In genomic region chr1:97614531-97615462, GRCm38 (mm10) we compare ENCODE assay signal across 31 mouse cellular contexts. TPM values are rescaled to one million over a fixed set of nuclear protein-coding genes. Genes with fewer than 3 reads are reported as not detected.
DNase-seq lines count a peak whose midpoint lies in the region; ATAC-seq and TF ChIP-seq lines count a peak whose summit lies in the region.
"Had no signal": no experiment of that assay in that cellular context is flagged by ENCODE, and none has a peak within 500 bp of the region (broad histone marks: within the 10 kb centered on the region; RNA-seq: fewer than 3 reads in every experiment).

No protein-coding gene starts in this region.

- ATAC-seq in forebrain, postnatal 0 days = peak; percentile 20; the same call in 1 of the 2 replicates
- ATAC-seq in forebrain, embryonic 12.5 days (ENCODE audit: low FRiP score) = no peak
- ATAC-seq in megakaryocyte progenitor cell, adult 5-6 weeks (replicated peaks; ENCODE audit: poor library complexity) = no peak
- ATAC-seq in midbrain, embryonic 15.5 days (replicated peaks) = no peak
- ATAC-seq: inflammation-experienced regulatory T-cells, adult 6 months; Patski had no signal

- H3K27ac ChIP-seq in forebrain, postnatal 0 days (ENCODE audit: low read depth, low read length) = no peak overlapping the region
- H3K27ac ChIP-seq in forebrain, embryonic 12.5 days = no peak overlapping the region
- peak overlapping the region; percentile 82 for H3K27ac ChIP-seq in left cerebral cortex, adult 2 months
- peak overlapping the region; percentile 73; the same call in 1 of the 2 replicates for H3K27ac ChIP-seq in olfactory bulb, adult 2 months (ENCODE audit: insufficient read depth, low read depth, low read length)
- H3K27ac ChIP-seq in midbrain, embryonic 15.5 days = no peak overlapping the region
- H3K27ac ChIP-seq: embryonic facial prominence, embryonic 12.5 days; hindbrain, embryonic 15.5 days; liver, embryonic 15.5 days; midbrain, embryonic 12.5 days; neural tube, embryonic 12.5 days; stomach, postnatal 0 days had no signal

- no peaks in the 10 kb centered on the region for H3K4me1 ChIP-seq in forebrain, postnatal 0 days (ENCODE audit: insufficient read depth)
- peaks cover 9% of the 10 kb centered on the region for H3K4me1 ChIP-seq in forebrain, embryonic 12.5 days
- peaks cover 8% of the 10 kb centered on the region for H3K4me1 ChIP-seq in olfactory bulb, adult 2 months (ENCODE audit: control insufficient read depth, insufficient read depth, low read length)
- 0 out of 2 replicates have a peak, but pooled peaks cover 2% of the 10 kb centered on the region for H3K4me1 ChIP-seq in midbrain, embryonic 15.5 days
- H3K4me1 ChIP-seq: embryonic facial prominence, embryonic 12.5 days; heart, embryonic 12.5 days; hindbrain, embryonic 15.5 days; liver, embryonic 15.5 days; megakaryocyte, embryonic 14.5 days; neural tube, embryonic 12.5 days had no signal

- no peak for TF ChIP-seq CTCF in forebrain, postnatal 0 days (IDR thresholded peaks at IDR 0.05; ENCODE audit: low read depth)
- no peak for TF ChIP-seq CTCF in left cerebral cortex, adult 2 months (IDR thresholded peaks at IDR 0.05)
- no peak for TF ChIP-seq CTCF in olfactory bulb, adult 2 months (IDR thresholded peaks at IDR 0.05; ENCODE audit: insufficient read depth, low read depth, low read length)

- DNase-seq in forebrain, postnatal 0 days = no peak
- no peak for DNase-seq in left cerebral cortex, adult 2 months (ENCODE audit: extremely low spot score in 1 of 2, low spot score in 2 of 2)
- DNase-seq in left cerebral cortex, adult 11 months (ENCODE audit: low spot score) = no peak
- DNase-seq in kidney, postnatal 10 days = peak; percentile 21
- DNase-seq: adrenal gland, postnatal 10 days; cerebellum, adult 11-12 months; cerebellum, adult 9-11 months; embryo, embryonic 11 days; gastrocnemius, postnatal 25 days; heart, adult 18-20 months; layer of hippocampus, postnatal 36 days; liver; lung, postnatal 36 days; right cerebral cortex, postnatal 4 days; thymus, adult 2 months; thymus, postnatal 36 days had no signal

- no peak overlapping the region for H3K9ac ChIP-seq in forebrain, postnatal 0 days
- H3K9ac ChIP-seq in forebrain, embryonic 12.5 days = no peak overlapping the region
- H3K9ac ChIP-seq in midbrain, embryonic 15.5 days = no peak overlapping the region
- H3K9ac ChIP-seq: embryonic facial prominence, embryonic 12.5 days; heart, embryonic 12.5 days; hindbrain, embryonic 15.5 days; liver, embryonic 15.5 days; midbrain, embryonic 12.5 days; neural tube, embryonic 12.5 days had no signal

- no peak overlapping the region for H3K4me3 ChIP-seq in forebrain, postnatal 0 days (ENCODE audit: low read depth, low read length)
- H3K4me3 ChIP-seq in forebrain, embryonic 12.5 days (replicated peaks) = no peak overlapping the region
- H3K4me3 ChIP-seq in left cerebral cortex, adult 2 months = no peak overlapping the region
- H3K4me3 ChIP-seq in olfactory bulb, adult 2 months (ENCODE audit: insufficient read depth, low read depth, low read length) = no peak overlapping the region
- H3K4me3 ChIP-seq in midbrain, embryonic 15.5 days = no peak overlapping the region
- H3K4me3 ChIP-seq: embryonic facial prominence, embryonic 12.5 days; heart, embryonic 12.5 days; hindbrain, embryonic 15.5 days; liver, embryonic 15.5 days; megakaryocyte, embryonic 14.5 days; midbrain, embryonic 12.5 days; neural tube, embryonic 12.5 days had no signal

- no peak for TF ChIP-seq POLR2A in olfactory bulb, adult 2 months (IDR thresholded peaks at IDR 0.05; ENCODE audit: insufficient read depth, low read depth, low read length)

- no peaks in the 10 kb centered on the region for H3K27me3 ChIP-seq in forebrain, postnatal 0 days (ENCODE audit: insufficient read depth, low read length)
- no peaks in the 10 kb centered on the region for H3K27me3 ChIP-seq in forebrain, embryonic 12.5 days
- no peaks in the 10 kb centered on the region for H3K27me3 ChIP-seq in midbrain, embryonic 15.5 days (replicated peaks)
- H3K27me3 ChIP-seq: heart, embryonic 12.5 days; hindbrain, embryonic 15.5 days; liver, embryonic 15.5 days; megakaryocyte, embryonic 14.5 days; midbrain, embryonic 12.5 days; neural tube, embryonic 12.5 days; Patski had no signal

- H3K36me3 ChIP-seq in forebrain, postnatal 0 days (ENCODE audit: insufficient read depth) = no peaks in the 10 kb centered on the region
- no peaks in the 10 kb centered on the region for H3K36me3 ChIP-seq in forebrain, embryonic 12.5 days (replicated peaks)
- no peaks in the 10 kb centered on the region for H3K36me3 ChIP-seq in midbrain, embryonic 15.5 days (replicated peaks)
- H3K36me3 ChIP-seq: embryonic facial prominence, embryonic 12.5 days; G1E; heart, embryonic 12.5 days; hindbrain, embryonic 15.5 days; liver, embryonic 15.5 days; midbrain, embryonic 12.5 days; neural tube, embryonic 12.5 days had no signal

- no peaks in the 10 kb centered on the region for H3K9me3 ChIP-seq in forebrain, postnatal 0 days (ENCODE audit: low read length)
- no peaks in the 10 kb centered on the region for H3K9me3 ChIP-seq in forebrain, embryonic 12.5 days
- H3K9me3 ChIP-seq in midbrain, embryonic 15.5 days = no peaks in the 10 kb centered on the region
- H3K9me3 ChIP-seq: embryonic facial prominence, embryonic 12.5 days; G1E; heart, embryonic 12.5 days; hindbrain, embryonic 15.5 days; liver, embryonic 15.5 days; megakaryocyte, embryonic 14.5 days; midbrain, embryonic 12.5 days; neural tube, embryonic 12.5 days had no signal

- no peak overlapping the region for H3K4me2 ChIP-seq in forebrain, postnatal 0 days (ENCODE audit: low read depth)
- no peak overlapping the region for H3K4me2 ChIP-seq in forebrain, embryonic 12.5 days
- H3K4me2 ChIP-seq in midbrain, embryonic 15.5 days = no peak overlapping the region
- H3K4me2 ChIP-seq: embryonic facial prominence, embryonic 12.5 days; heart, embryonic 12.5 days; hindbrain, embryonic 15.5 days; liver, embryonic 15.5 days; midbrain, embryonic 12.5 days; neural tube, embryonic 12.5 days had no signal

- intact Hi-C loops in left cerebral cortex, adult 2 months (cut with DNase I) = loop anchor here (2.0 kb wide), 1 partner anchor 46 kb away; no protein-coding TSS in a partner anchor

- WGBS in forebrain, postnatal 0 days = 84% methylated on average over 11 of the region's 11 CpGs
- WGBS in forebrain, embryonic 12.5 days = 84% methylated on average over 11 of the region's 11 CpGs
- WGBS in olfactory bulb, adult 2 months = 54% methylated on average over 11 of the region's 11 CpGs
- 79% methylated on average over 11 of the region's 11 CpGs for WGBS in midbrain, embryonic 15.5 days

RNA-seq across cellular contexts. Expression of gene D1Ertd622e, which starts 47.1 kb away (rescaled TPM):
- total RNA-seq in forebrain, postnatal 0 days (2014; rRNA removed) = 30.1 and 48.7 TPM in 2 replicates
- polyA plus RNA-seq in forebrain, postnatal 0 days (2015; fragmentation: Nextera tagmentation; extraction: Ambion mirVana) = 59.2 and 60.0 TPM in 2 replicates
- polyA plus RNA-seq in forebrain, embryonic 12.5 days (2016; fragmentation: Nextera tagmentation; extraction: Ambion mirVana) = 44.1 and 52.2 TPM in 2 replicates
- 10 to 100 TPM; 70.4 to 84.7 TPM for total RNA-seq in left cerebral cortex, adult 2 months (2021)
- polyA plus RNA-seq in olfactory bulb, adult 2 months (2012; ENCODE audit: insufficient read depth, insufficient read length, low replicate concordance, missing spikeins) = not detected in 2 replicates
- 33.0 and 35.2 TPM in 2 replicates for total RNA-seq in megakaryocyte progenitor cell, adult 5-6 weeks (2015)
- total RNA-seq in megakaryocyte progenitor cell, adult 5-6 weeks (2017) = 40.5 and 40.9 TPM in 2 replicates
- 57.8 and 65.8 TPM in 2 replicates for polyA plus RNA-seq in midbrain, embryonic 15.5 days (2015; fragmentation: Nextera tagmentation; extraction: Ambion mirVana)

Comparison
In these comparisons a context has a peak if more than half of its experiments do, and no peak if none do; other contexts are left out.
1. H3K27ac ChIP-seq: peak in left cerebral cortex, adult 2 months (single experiment) and olfactory bulb, adult 2 months (single experiment); none in forebrain, postnatal 0 days (single experiment), forebrain, embryonic 12.5 days (single experiment) and midbrain, embryonic 15.5 days (single experiment).